Mouse (Mus musculus) kidney, embryonic 14.5 days (tissue): ENCODE results near the gene Pop5. TPM values are rescaled to one million over a fixed set of nuclear protein-coding genes. Genes with fewer than 3 reads are reported as not detected.

Experiments used
- ATAC-seq: fragments of 200-750 bp; cut with Nextera tagmentation; 2 replicates; pipeline ENCODE4 v1.8.0; 2017; ENCODE audit warnings: moderate number of reproducible peaks, mild to moderate bottlenecking, moderate TSS enrichment, moderate library complexity; ENCODE audit not compliant: low FRiP score, low TSS enrichment
- H3K27ac ChIP-seq: fragments of 300-500 bp; sonication (generic); 2 replicates; pipeline ENCODE4 v1.5.1; 2014; ENCODE audit warnings: low read depth, mild to moderate bottlenecking, low read length, moderate library complexity, mixed read lengths
- H3K27me3 ChIP-seq: fragments of 300-500 bp; sonication (generic); 2 replicates; pipeline ENCODE4 v1.6.1; 2014; ENCODE audit warnings: mild to moderate bottlenecking, low read length; ENCODE audit not compliant: control insufficient read depth, insufficient read depth
- H3K36me3 ChIP-seq: fragments of 300-500 bp; sonication (generic); 2 replicates; pipeline ENCODE4 v1.6.1; 2014; ENCODE audit warnings: low read length, mixed read lengths; ENCODE audit not compliant: control insufficient read depth, insufficient read depth
- H3K4me1 ChIP-seq: fragments of 300-500 bp; sonication (generic); 2 replicates; pipeline ENCODE4 v1.6.1; 2014; ENCODE audit warnings: low read length, mixed read lengths; ENCODE audit not compliant: control insufficient read depth, insufficient read depth
- H3K4me2 ChIP-seq: fragments of 300-500 bp; sonication (generic); replicated peaks from 2 replicates; pipeline ENCODE4 v1.6.1; 2014; ENCODE audit warnings: low read depth, mild to moderate bottlenecking, low read length
- H3K4me3 ChIP-seq: fragments of 300-500 bp; sonication (generic); 2 replicates; pipeline ENCODE4 v1.5.1; 2014; ENCODE audit warnings: mild to moderate bottlenecking, low read length
- H3K9ac ChIP-seq: fragments of 300-500 bp; sonication (generic); 2 replicates; pipeline ENCODE4 v1.6.1; 2014; ENCODE audit warnings: low read depth, mild to moderate bottlenecking, low read length, moderate library complexity
- H3K9me3 ChIP-seq: fragments of 300-500 bp; sonication (generic); 2 replicates; pipeline ENCODE4 v1.6.1; 2016; ENCODE audit warnings: low read length; ENCODE audit not compliant: control insufficient read depth
- WGBS: fragments of 180-500 bp; shearing (Covaris S2); extraction: QIAGEN DNeasy Blood & Tissue Kit; methylation state at CpG from one replicate; pipeline ENCODE4 v1.1.7; 2014; 5-methylcytosine and 5-hydroxymethylcytosine counted together
- polyA plus RNA-seq: library from polyadenylated mRNA; unstranded; fragments of >200 nt; fragmentation: Nextera tagmentation; extraction: Ambion mirVana; gene quantifications from 2 replicates; pipeline ENCODE4 v1.2.1, GENCODE M21; 2014

Pop5 gene
- polyA plus RNA-seq, 1 experiment from 2014 or later, result 116 TPM

GRCm38 (mm10) chr5:115267469-115268045 lies 31.9 kb downstream of the Pop5 start:
- peaks cover 23% of the 10 kb centered on the region for H3K4me1 ChIP-seq
- no peak overlapping the region for H3K4me3 ChIP-seq
- no peak overlapping the region; the same call in 1 of the 2 replicates for H3K27ac ChIP-seq
- no peak for ATAC-seq
- H3K4me2 ChIP-seq, result no peak overlapping the region
- WGBS, result 85% methylated on average over 3 of the region's 3 CpGs
- no peaks in the 10 kb centered on the region for H3K27me3 ChIP-seq
- no peak overlapping the region for H3K9ac ChIP-seq
- H3K36me3 ChIP-seq, result peaks cover 29% of the 10 kb centered on the region
- H3K9me3 ChIP-seq, result no peaks in the 10 kb centered on the region

GRCm38 (mm10) chr5:115268266-115268665 lies 32.6 kb downstream of the Pop5 start:
- Histone ChIP-seq H3K9me3 (no peaks in the 10 kb centered on the region), H3K4me2 (no peak overlapping the region), H3K36me3 (peaks cover 25% of the 10 kb centered on the region), H3K27ac (no peak overlapping the region), H3K4me3 (no peak overlapping the region), H3K9ac (no peak overlapping the region), H3K4me1 (peaks cover 25% of the 10 kb centered on the region), H3K27me3 (no peaks in the 10 kb centered on the region)
- ATAC-seq, result no peak
- WGBS, result 64% methylated on average over 3 of the region's 3 CpGs

GRCm38 (mm10) chr5:115269969-115270368 lies 34.3 kb downstream of the Pop5 start:
- ATAC-seq, result no peak
- 82% methylated on average over 1 of the region's 1 CpGs for WGBS
- Histone ChIP-seq H3K9me3 (no peaks in the 10 kb centered on the region), H3K4me3 (peak overlapping the region; percentile 98; the same call in 1 of the 2 replicates), H3K4me1 (peaks cover 27% of the 10 kb centered on the region), H3K9ac (no peak overlapping the region; the same call in 1 of the 2 replicates), H3K36me3 (peaks cover 22% of the 10 kb centered on the region), H3K4me2 (peak overlapping the region; percentile 89), H3K27ac (no peak overlapping the region), H3K27me3 (no peaks in the 10 kb centered on the region)

- ATAC-seq, result peak; percentile 63
- Histone ChIP-seq H3K36me3 (peaks cover 13% of the 10 kb centered on the region), H3K9me3 (no peaks in the 10 kb centered on the region), H3K27me3 (no peaks in the 10 kb centered on the region), H3K4me2 (peak overlapping the region; percentile 89), H3K4me1 (peaks cover 27% of the 10 kb centered on the region), H3K27ac (peak overlapping the region; percentile 83), H3K9ac (peak overlapping the region; percentile 96), H3K4me3 (peak overlapping the region; percentile 98)
- WGBS, result under 1% methylated on average over 71 of the region's 77 CpGs
Measured at GRCm38 (mm10) chr5:115271931-115272811, 36.5 kb downstream of the Pop5 start.

- Histone ChIP-seq H3K27ac (peak within 1 kb of the TSS; percentile 83), H3K9ac (peak within 1 kb of the TSS; percentile 96), H3K4me1 (peaks cover 27% of the 10 kb centered on the region), H3K9me3 (no peaks in the 10 kb centered on the region), H3K36me3 (peaks cover 13% of the 10 kb centered on the region), H3K4me2 (peak within 1 kb of the TSS; percentile 89), H3K27me3 (no peaks in the 10 kb centered on the region), H3K4me3 (peak within 1 kb of the TSS; percentile 98)
- 15% methylated on average over 24 of the region's 26 CpGs for WGBS
- ATAC-seq, result peak; percentile 92
Measured at GRCm38 (mm10) chr5:115272812-115273548, 37.3 kb downstream of the Pop5 start, which contains the start of gene Rnf10. Gene Rnf10 (minus strand): TSS chr5:115272898.

- Histone ChIP-seq H3K4me1 (peaks cover 27% of the 10 kb centered on the region), H3K4me3 (no peak overlapping the region), H3K27me3 (no peaks in the 10 kb centered on the region), H3K36me3 (peaks cover 10% of the 10 kb centered on the region), H3K4me2 (no peak overlapping the region; the same call in 1 of the 2 replicates), H3K9me3 (no peaks in the 10 kb centered on the region), H3K9ac (peak overlapping the region; percentile 96; the same call in 1 of the 2 replicates), H3K27ac (no peak overlapping the region)
- WGBS, result 83% methylated on average over 6 of the region's 6 CpGs
- ATAC-seq, result no peak
Measured at GRCm38 (mm10) chr5:115273549-115274135, 38.0 kb downstream of the Pop5 start.

- H3K4me1 ChIP-seq, result peaks cover 24% of the 10 kb centered on the region
- 79% methylated on average over 1 of the region's 1 CpGs for WGBS
- H3K9ac ChIP-seq, result no peak overlapping the region
- no peak overlapping the region for H3K4me3 ChIP-seq
- ATAC-seq, result no peak
- H3K36me3 ChIP-seq, result peaks cover 7% of the 10 kb centered on the region; the same call in 1 of the 2 replicates
- H3K4me2 ChIP-seq, result no peak overlapping the region
- no peaks in the 10 kb centered on the region for H3K9me3 ChIP-seq
- H3K27me3 ChIP-seq, result no peaks in the 10 kb centered on the region
- H3K27ac ChIP-seq, result no peak overlapping the region
Measured at GRCm38 (mm10) chr5:115274353-115274752, 38.7 kb downstream of the Pop5 start.

GRCm38 (mm10) chr5:115274771-115275170 lies 39.1 kb downstream of the Pop5 start:
- no peaks in the 10 kb centered on the region for H3K9me3 ChIP-seq
- ATAC-seq, result no peak

More at GRCm38 (mm10) chr5:115274771-115275170, 39.1 kb downstream of the Pop5 start:
- 83% methylated on average over 1 of the region's 1 CpGs for WGBS
- Histone ChIP-seq H3K9ac (no peak overlapping the region), H3K4me1 (peaks cover 21% of the 10 kb centered on the region), H3K36me3 (peaks cover 4% of the 10 kb centered on the region; the same call in 1 of the 2 replicates), H3K27ac (no peak overlapping the region), H3K4me3 (no peak overlapping the region), H3K27me3 (no peaks in the 10 kb centered on the region), H3K4me2 (no peak overlapping the region)
